Mouse (Mus musculus): ENCODE results near the gene Vars. TPM values are rescaled to one million over a fixed set of nuclear protein-coding genes. Genes with fewer than 3 reads are reported as not detected.
"Not testable (repeated sequence)": the region's sequence is repeated elsewhere in the genome, so short reads cannot be mapped to it uniquely, and the experiment has no call there.

The Vars gene
- polyA plus RNA-seq, 1 experiment from 2014 or later: 51.6 TPM

DNA sequence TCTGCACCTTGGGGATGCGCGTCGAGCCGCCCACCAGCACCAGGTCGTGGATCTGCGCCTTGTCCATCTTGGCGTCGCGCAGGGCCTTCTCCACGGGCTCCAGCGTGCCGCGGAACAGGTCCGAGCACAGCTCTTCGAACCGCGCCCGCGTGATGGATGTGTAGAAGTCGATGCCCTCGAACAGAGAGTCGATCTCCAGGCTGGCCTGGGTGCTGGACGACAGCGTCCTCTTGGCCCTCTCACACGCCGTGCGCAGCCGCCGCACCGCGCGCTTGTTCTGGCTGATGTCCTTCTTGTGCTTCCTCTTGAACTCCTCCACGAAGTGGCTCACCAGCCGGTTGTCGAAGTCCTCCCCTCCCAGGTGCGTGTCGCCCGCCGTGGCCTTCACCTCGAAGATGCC is 42.8 kb upstream of the Vars start:
- H3K9me3 ChIP-seq (ENCODE audit: control insufficient read depth, low read length); H3K4me1 ChIP-seq (replicated peaks; ENCODE audit: control insufficient read depth, insufficient read depth, low read length); H3K4me2 ChIP-seq (replicated peaks); H3K9ac ChIP-seq; H3K27ac ChIP-seq; ATAC-seq (ENCODE audit: low FRiP score); DNase-seq (ENCODE audit: low spot score); H3K36me3 ChIP-seq (replicated peaks; ENCODE audit: control insufficient read depth, insufficient read depth); H3K4me3 ChIP-seq (replicated peaks; ENCODE audit: low read length): not testable (repeated sequence)
- H3K27me3 ChIP-seq (ENCODE audit: control insufficient read depth, insufficient read depth, low read length): peaks cover 39% of the 10 kb centered on the region
- 36% methylated on average over 23 of the region's 40 CpGs for WGBS

DNA sequence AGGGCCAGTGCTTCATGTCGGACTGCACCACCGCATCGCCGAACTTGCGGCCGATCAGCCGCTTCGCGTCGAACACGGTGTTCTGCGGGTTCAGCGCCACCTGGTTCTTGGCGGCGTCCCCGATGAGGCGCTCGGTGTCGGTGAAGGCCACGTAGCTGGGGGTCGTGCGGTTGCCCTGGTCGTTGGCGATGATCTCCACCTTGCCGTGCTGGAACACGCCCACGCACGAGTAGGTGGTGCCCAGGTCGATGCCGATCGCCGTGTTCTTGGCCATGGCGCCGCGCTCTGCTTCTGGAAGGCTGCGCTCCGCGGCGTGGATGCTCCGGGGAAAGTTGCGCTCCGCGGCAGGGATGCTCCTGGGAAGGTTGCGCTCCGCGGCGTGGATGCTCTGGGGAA is 42.1 kb upstream of the Vars start:
- not testable (repeated sequence) for H3K9me3 ChIP-seq (ENCODE audit: control insufficient read depth, low read length); H3K4me1 ChIP-seq (replicated peaks; ENCODE audit: control insufficient read depth, insufficient read depth, low read length); H3K27ac ChIP-seq; DNase-seq (ENCODE audit: low spot score); H3K36me3 ChIP-seq (replicated peaks; ENCODE audit: control insufficient read depth, insufficient read depth)
- Histone ChIP-seq H3K4me2 (replicated peaks) (peak overlapping the region; percentile 78), H3K27me3 (ENCODE audit: control insufficient read depth, insufficient read depth, low read length) (peaks cover 42% of the 10 kb centered on the region), H3K9ac (peak overlapping the region; percentile 34; the same call in 1 of the 2 replicates), H3K4me3 (replicated peaks; ENCODE audit: low read length) (peak overlapping the region; percentile 36)
- WGBS: 1% methylated on average over 21 of the region's 47 CpGs
- ATAC-seq (ENCODE audit: low FRiP score): peak; percentile 43

GRCm38 (mm10) chr17:34959130-34959778 is 41.5 kb upstream of the Vars start, which contains the start of gene Hspa1b:
TSS of gene Hspa1b (minus strand) at chr17:34959238.
- peak; percentile 64 for DNase-seq (ENCODE audit: low spot score)
- Histone ChIP-seq H3K27ac (peak within 1 kb of the TSS; percentile 80), H3K9ac (peak within 1 kb of the TSS; percentile 36; the same call in 1 of the 2 replicates), H3K4me2 (replicated peaks) (peak within 1 kb of the TSS; percentile 78), H3K4me3 (replicated peaks; ENCODE audit: low read length) (peak within 1 kb of the TSS; percentile 36), H3K27me3 (ENCODE audit: control insufficient read depth, insufficient read depth, low read length) (peaks cover 42% of the 10 kb centered on the region)
- peak; percentile 92 for ATAC-seq (ENCODE audit: low FRiP score)
- H3K4me1 ChIP-seq (replicated peaks; ENCODE audit: control insufficient read depth, insufficient read depth, low read length); H3K9me3 ChIP-seq (ENCODE audit: control insufficient read depth, low read length); H3K36me3 ChIP-seq (replicated peaks; ENCODE audit: control insufficient read depth, insufficient read depth): not testable (repeated sequence)
- under 1% methylated on average over 23 of the region's 32 CpGs for WGBS

GRCm38 (mm10) chr17:34959881-34960515 is 40.8 kb upstream of the Vars start:
- peak overlapping the region; percentile 78 for H3K4me2 ChIP-seq (replicated peaks)
- WGBS: 15% methylated on average over 12 of the region's 12 CpGs
- H3K4me3 ChIP-seq (replicated peaks; ENCODE audit: low read length): peak overlapping the region; percentile 36
- H3K27ac ChIP-seq: peak overlapping the region; percentile 80; the same call in 1 of the 2 replicates
- peaks cover 42% of the 10 kb centered on the region for H3K27me3 ChIP-seq (ENCODE audit: control insufficient read depth, insufficient read depth, low read length)
- H3K4me1 ChIP-seq (replicated peaks; ENCODE audit: control insufficient read depth, insufficient read depth, low read length): 0 out of 2 replicates have a peak, but pooled peaks cover 6% of the 10 kb centered on the region
- H3K9me3 ChIP-seq (ENCODE audit: control insufficient read depth, low read length): no peaks in the 10 kb centered on the region
- peak overlapping the region; percentile 36; the same call in 1 of the 2 replicates for H3K9ac ChIP-seq
- H3K36me3 ChIP-seq (replicated peaks; ENCODE audit: control insufficient read depth, insufficient read depth): no peaks in the 10 kb centered on the region
- no peak for DNase-seq (ENCODE audit: low spot score)
- ATAC-seq (ENCODE audit: low FRiP score): no peak

- ATAC-seq (ENCODE audit: low FRiP score) (no peak), DNase-seq (ENCODE audit: low spot score) (no peak)
- H3K9ac ChIP-seq: no peak overlapping the region
- H3K4me2 ChIP-seq (replicated peaks): no peak overlapping the region
- H3K4me3 ChIP-seq (replicated peaks; ENCODE audit: low read length): no peak overlapping the region
- no peak overlapping the region for H3K27ac ChIP-seq
- H3K9me3 ChIP-seq (ENCODE audit: control insufficient read depth, low read length): no peaks in the 10 kb centered on the region
- H3K4me1 ChIP-seq (replicated peaks; ENCODE audit: control insufficient read depth, insufficient read depth, low read length): 0 out of 2 replicates have a peak, but pooled peaks cover 6% of the 10 kb centered on the region
- H3K36me3 ChIP-seq (replicated peaks; ENCODE audit: control insufficient read depth, insufficient read depth): no peaks in the 10 kb centered on the region
- H3K27me3 ChIP-seq (ENCODE audit: control insufficient read depth, insufficient read depth, low read length): peaks cover 33% of the 10 kb centered on the region
These were observed 39.9 kb upstream of the Vars start for GRCm38 (mm10) chr17:34960702-34961493.

DNA sequence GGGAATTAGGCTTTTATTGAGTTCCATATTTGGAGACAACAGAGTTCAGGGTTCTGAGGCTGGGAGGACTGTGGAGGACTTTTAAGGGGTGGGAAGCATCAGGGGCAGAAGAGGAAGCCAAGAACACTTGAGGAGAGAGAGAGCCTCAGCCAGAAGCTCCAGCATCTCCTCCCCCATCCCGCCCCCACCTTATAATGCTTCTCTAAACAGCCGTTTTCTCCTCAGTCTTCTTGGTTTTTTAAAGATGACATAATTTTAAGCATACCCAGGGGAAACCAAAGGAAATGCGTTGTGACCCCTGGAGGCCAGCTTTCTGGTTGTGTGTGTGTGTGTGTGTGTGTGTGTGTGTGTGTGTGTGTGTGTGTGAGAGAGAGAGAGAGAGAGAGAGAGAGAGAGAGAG is 38.7 kb upstream of the Vars start:
- H3K36me3 ChIP-seq (replicated peaks; ENCODE audit: control insufficient read depth, insufficient read depth): no peaks in the 10 kb centered on the region
- 40% methylated on average over 3 of the region's 3 CpGs for WGBS
- no peaks in the 10 kb centered on the region for H3K9me3 ChIP-seq (ENCODE audit: control insufficient read depth, low read length)
- H3K4me3 ChIP-seq (replicated peaks; ENCODE audit: low read length): no peak overlapping the region
- DNase-seq (ENCODE audit: low spot score) (no peak), ATAC-seq (ENCODE audit: low FRiP score) (no peak)
- H3K27ac ChIP-seq: no peak overlapping the region
- no peak overlapping the region for H3K4me2 ChIP-seq (replicated peaks)
- 0 out of 2 replicates have a peak, but pooled peaks cover 6% of the 10 kb centered on the region for H3K4me1 ChIP-seq (replicated peaks; ENCODE audit: control insufficient read depth, insufficient read depth, low read length)
- peaks cover 31% of the 10 kb centered on the region for H3K27me3 ChIP-seq (ENCODE audit: control insufficient read depth, insufficient read depth, low read length)
- H3K9ac ChIP-seq: no peak overlapping the region

DNA sequence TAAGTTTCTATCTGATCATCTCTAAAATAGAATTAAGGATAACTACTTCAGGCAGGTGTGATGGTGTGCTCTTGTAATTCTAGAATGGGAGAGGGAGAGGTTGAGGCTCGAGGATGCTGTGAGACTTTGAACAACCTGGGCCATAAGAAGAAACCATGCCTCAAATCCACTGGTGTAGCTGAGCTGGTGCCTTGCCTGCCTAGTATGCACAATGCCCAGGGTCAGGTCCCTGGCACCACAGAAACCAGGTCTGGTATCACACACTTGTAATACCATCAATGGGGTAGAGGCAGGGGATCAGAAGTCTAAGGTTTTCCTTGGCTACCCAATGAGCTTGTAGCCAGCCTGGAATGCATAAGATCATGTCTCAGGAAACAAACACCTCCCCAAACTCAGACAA is 37.9 kb upstream of the Vars start:
- H3K4me1 ChIP-seq (replicated peaks; ENCODE audit: control insufficient read depth, insufficient read depth, low read length): 0 out of 2 replicates have a peak, but pooled peaks cover 6% of the 10 kb centered on the region
- DNase-seq (ENCODE audit: low spot score): no peak
- no peak overlapping the region for H3K27ac ChIP-seq
- no peak overlapping the region for H3K4me2 ChIP-seq (replicated peaks)
- H3K9me3 ChIP-seq (ENCODE audit: control insufficient read depth, low read length): no peaks in the 10 kb centered on the region
- H3K9ac ChIP-seq: no peak overlapping the region
- no peaks in the 10 kb centered on the region for H3K36me3 ChIP-seq (replicated peaks; ENCODE audit: control insufficient read depth, insufficient read depth)
- ATAC-seq (ENCODE audit: low FRiP score): no peak
- no peak overlapping the region for H3K4me3 ChIP-seq (replicated peaks; ENCODE audit: low read length)
- peaks cover 38% of the 10 kb centered on the region for H3K27me3 ChIP-seq (ENCODE audit: control insufficient read depth, insufficient read depth, low read length)
- WGBS: 59% methylated on average over 1 of the region's 1 CpGs

- WGBS: 44% methylated on average over 1 of the region's 1 CpGs
- Histone ChIP-seq H3K4me1 (replicated peaks; ENCODE audit: control insufficient read depth, insufficient read depth, low read length) (0 out of 2 replicates have a peak, but pooled peaks cover 2% of the 10 kb centered on the region), H3K27me3 (ENCODE audit: control insufficient read depth, insufficient read depth, low read length) (peaks cover 52% of the 10 kb centered on the region), H3K4me2 (replicated peaks) (no peak overlapping the region), H3K27ac (no peak overlapping the region), H3K9ac (no peak overlapping the region), H3K9me3 (ENCODE audit: control insufficient read depth, low read length) (no peaks in the 10 kb centered on the region), H3K4me3 (replicated peaks; ENCODE audit: low read length) (no peak overlapping the region), H3K36me3 (replicated peaks; ENCODE audit: control insufficient read depth, insufficient read depth) (no peaks in the 10 kb centered on the region)
- DNase-seq (ENCODE audit: low spot score) (no peak), ATAC-seq (ENCODE audit: low FRiP score) (no peak)
These were observed 36.1 kb upstream of the Vars start for GRCm38 (mm10) chr17:34964640-34965049.

- 82% methylated on average over 5 of the region's 5 CpGs for WGBS
- Histone ChIP-seq H3K9me3 (ENCODE audit: control insufficient read depth, low read length) (no peaks in the 10 kb centered on the region), H3K4me3 (replicated peaks; ENCODE audit: low read length) (no peak overlapping the region), H3K27me3 (ENCODE audit: control insufficient read depth, insufficient read depth, low read length) (peaks cover 46% of the 10 kb centered on the region), H3K9ac (no peak overlapping the region), H3K36me3 (replicated peaks; ENCODE audit: control insufficient read depth, insufficient read depth) (no peaks in the 10 kb centered on the region), H3K4me1 (replicated peaks; ENCODE audit: control insufficient read depth, insufficient read depth, low read length) (no peaks in the 10 kb centered on the region), H3K4me2 (replicated peaks) (no peak overlapping the region), H3K27ac (no peak overlapping the region)
- DNase-seq (ENCODE audit: low spot score) (no peak), ATAC-seq (ENCODE audit: low FRiP score) (no peak)
These were observed 35.2 kb upstream of the Vars start for GRCm38 (mm10) chr17:34965627-34966026.
